Mouse (Mus musculus): Measurements from ENCODE around the gene Iqgap1.

DNA sequence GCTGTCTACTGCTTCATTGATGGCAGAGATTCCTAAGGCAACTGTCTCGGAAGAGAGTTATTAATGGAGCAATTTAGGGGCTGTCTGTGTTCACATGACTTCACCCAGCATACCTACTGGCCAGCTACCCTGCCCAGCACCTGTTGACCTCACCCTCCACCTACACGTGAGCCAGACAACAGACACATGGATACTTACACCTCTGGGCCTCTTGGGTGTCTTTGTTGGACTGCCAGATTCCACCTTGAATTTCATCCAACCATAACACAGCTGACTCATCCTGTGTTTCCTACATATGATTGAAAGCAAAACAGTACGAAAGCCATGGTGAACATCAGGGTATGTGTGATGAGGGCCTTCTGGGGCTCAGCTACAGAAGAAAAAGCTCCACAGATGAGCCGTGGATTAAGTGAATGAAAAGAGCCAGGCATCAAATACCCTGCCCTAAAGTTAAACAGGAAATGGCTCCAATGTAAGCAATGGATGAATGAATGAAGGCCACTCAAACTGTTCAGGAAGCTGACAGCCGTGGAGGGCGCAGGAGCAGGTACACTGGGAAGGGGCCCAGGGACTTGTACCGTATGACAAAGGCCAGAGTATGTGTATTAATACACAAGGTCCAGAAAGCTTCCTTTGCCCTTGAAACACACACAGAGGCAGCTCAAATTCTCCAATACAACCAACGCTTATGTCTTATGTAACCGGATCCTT, 81.7 kb downstream of the Iqgap1 start:
- no peak for TF ChIP-seq CTCF (IDR thresholded peaks at IDR 0.05; ENCODE audit: borderline replicate concordance, insufficient read depth, low read length)
- TF ChIP-seq POLR2A (IDR thresholded peaks at IDR 0.05; ENCODE audit: low read depth, low read length), result no peak
